Mouse (Mus musculus) hindbrain, embryonic 15.5 days (tissue): ENCODE data around the gene Hdhd3. TPM values are rescaled to one million over a fixed set of nuclear protein-coding genes. Genes with fewer than 3 reads are reported as not detected.
"Not testable (repeated sequence)": the region's sequence is repeated elsewhere in the genome, so short reads cannot be mapped to it uniquely, and the experiment has no call there.

Source experiments
- ATAC-seq: fragments of 200-750 bp; cut with Nextera tagmentation; 2 replicates; pipeline ENCODE4 v1.8.0; 2017; ENCODE audit warnings: low read depth, moderate number of reproducible peaks, moderate TSS enrichment; ENCODE audit not compliant: low FRiP score
- H3K27ac ChIP-seq: fragments of 300-500 bp; sonication (generic); replicated peaks from 2 replicates; pipeline ENCODE4 v1.5.1; 2015; ENCODE audit warnings: mild to moderate bottlenecking, inconsistent platforms
- H3K27me3 ChIP-seq: fragments of 300-500 bp; sonication (generic); 2 replicates; pipeline ENCODE4 v1.6.1; 2015; ENCODE audit warnings: control low read depth, inconsistent platforms
- H3K36me3 ChIP-seq: fragments of 300-500 bp; sonication (generic); 2 replicates; pipeline ENCODE4 v1.6.1; 2015; ENCODE audit warnings: control low read depth, inconsistent platforms
- H3K4me1 ChIP-seq: fragments of 300-500 bp; sonication (generic); replicated peaks from 2 replicates; pipeline ENCODE4 v1.6.1; 2015; ENCODE audit warnings: control low read depth, inconsistent platforms
- H3K4me2 ChIP-seq: fragments of 300-500 bp; sonication (generic); 2 replicates; pipeline ENCODE4 v1.6.1; 2015; ENCODE audit warnings: moderate library complexity, mild to moderate bottlenecking, inconsistent platforms
- H3K4me3 ChIP-seq: fragments of 300-500 bp; sonication (generic); 2 replicates; pipeline ENCODE4 v1.5.1; 2015; ENCODE audit warnings: mild to moderate bottlenecking, inconsistent platforms
- H3K9ac ChIP-seq: fragments of 300-500 bp; sonication (generic); 2 replicates; pipeline ENCODE4 v1.6.1; 2015; ENCODE audit warnings: inconsistent platforms
- H3K9me3 ChIP-seq: fragments of 300-500 bp; sonication (generic); 2 replicates; pipeline ENCODE4 v1.6.1; 2016; ENCODE audit warnings: control low read depth, inconsistent platforms
- WGBS: fragments of 180-500 bp; shearing (Covaris S2); methylation state at CpG from one replicate; pipeline ENCODE4 v1.1.7; 2015; 5-methylcytosine and 5-hydroxymethylcytosine counted together
- polyA plus RNA-seq: library from polyadenylated mRNA; unstranded; fragments of >200 nt; fragmentation: Nextera tagmentation; extraction: Ambion mirVana; gene quantifications from 2 replicates; pipeline ENCODE4 v1.2.1, GENCODE M21; 2015

The Hdhd3 gene
- polyA plus RNA-seq, 1 experiment from 2014 or later = 12.1 TPM

DNA sequence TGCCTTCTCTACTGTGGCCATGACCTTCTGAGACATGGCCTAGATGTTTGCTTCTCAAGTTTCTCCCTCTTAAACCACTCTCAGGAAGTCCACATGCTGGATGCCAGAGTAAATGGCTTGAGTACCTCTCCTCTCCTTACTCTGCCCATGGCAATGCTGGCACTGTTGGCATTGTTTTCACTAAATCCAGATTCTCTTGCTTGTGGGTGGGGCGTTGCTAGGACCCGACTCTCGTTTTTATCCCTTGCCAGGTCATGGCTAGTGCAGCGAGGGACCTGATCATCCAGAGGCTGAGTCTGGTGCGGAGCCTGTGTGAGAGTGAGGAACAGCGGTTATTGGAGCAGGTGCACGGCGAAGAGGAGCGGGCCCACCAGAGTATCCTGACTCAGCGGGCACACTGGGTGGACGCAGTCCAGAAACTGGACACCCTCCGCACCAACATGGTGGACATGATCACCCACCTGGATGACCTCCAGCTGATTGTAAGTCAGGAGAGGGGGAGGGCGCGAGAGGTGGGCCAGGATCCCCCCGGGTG lies 17.0 kb downstream of the Hdhd3 start:
- H3K36me3 ChIP-seq = no peaks in the 10 kb centered on the region
- no peak overlapping the region for H3K9ac ChIP-seq
- H3K27ac ChIP-seq = no peak overlapping the region
- H3K27me3 ChIP-seq = 0 out of 2 replicates have a peak, but pooled peaks cover 4% of the 10 kb centered on the region
- WGBS = 95% methylated on average over 15 of the region's 15 CpGs
- H3K4me1 ChIP-seq = no peaks in the 10 kb centered on the region
- H3K9me3 ChIP-seq = no peaks in the 10 kb centered on the region
- H3K4me2 ChIP-seq = no peak overlapping the region
- H3K4me3 ChIP-seq = no peak overlapping the region
- no peak for ATAC-seq

DNA sequence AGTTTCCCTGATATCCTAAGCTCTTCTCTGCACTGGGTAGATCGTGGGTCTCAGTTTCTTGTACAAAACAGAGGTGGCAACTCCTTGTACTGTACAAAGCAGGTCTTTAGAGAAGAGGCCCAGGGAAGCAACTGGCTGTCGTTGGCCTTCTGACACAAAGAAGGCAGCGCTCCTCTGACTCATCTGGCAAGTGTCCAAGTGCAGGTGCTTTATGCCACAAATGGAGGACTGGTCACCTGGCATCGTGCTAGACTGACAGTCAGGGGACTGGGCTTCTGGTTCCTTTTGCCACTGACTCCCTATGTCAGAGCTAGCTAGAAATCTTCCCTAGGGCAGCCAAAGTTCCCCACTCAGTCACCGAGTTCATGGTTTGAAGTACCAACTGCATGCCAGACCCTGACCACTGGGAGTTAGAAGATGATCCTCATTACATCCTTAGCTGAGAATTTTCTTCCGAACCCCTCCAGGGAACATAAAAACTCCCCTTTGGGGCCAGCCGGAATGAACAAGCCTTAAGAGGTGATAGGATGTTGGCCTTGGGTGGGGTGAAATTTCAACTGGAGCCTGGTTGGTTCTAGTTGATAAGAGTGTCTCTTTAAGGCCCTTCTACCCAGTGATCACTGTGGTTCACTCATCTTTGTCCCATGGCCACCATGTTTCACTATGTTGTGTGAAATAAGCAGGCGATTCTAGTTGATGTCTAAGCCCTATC lies 17.7 kb downstream of the Hdhd3 start:
- WGBS = 89% methylated on average over 8 of the region's 8 CpGs
- ATAC-seq = no peak
- Histone ChIP-seq H3K36me3 (no peaks in the 10 kb centered on the region), H3K4me3 (no peak overlapping the region), H3K4me2 (no peak overlapping the region), H3K27ac (no peak overlapping the region), H3K27me3 (0 out of 2 replicates have a peak, but pooled peaks cover 4% of the 10 kb centered on the region), H3K9me3 (no peaks in the 10 kb centered on the region), H3K4me1 (no peaks in the 10 kb centered on the region), H3K9ac (no peak overlapping the region)

GRCm38 (mm10) chr4:62484928-62485327 lies 18.3 kb downstream of the Hdhd3 start:
- Histone ChIP-seq H3K4me1 (peaks cover 3% of the 10 kb centered on the region), H3K27me3 (0 out of 2 replicates have a peak, but pooled peaks cover 4% of the 10 kb centered on the region), H3K4me3 (no peak overlapping the region), H3K9ac (no peak overlapping the region), H3K9me3 (no peaks in the 10 kb centered on the region), H3K36me3 (no peaks in the 10 kb centered on the region), H3K4me2 (no peak overlapping the region), H3K27ac (no peak overlapping the region)
- no peak for ATAC-seq
- 76% methylated on average over 3 of the region's 3 CpGs for WGBS

GRCm38 (mm10) chr4:62480709-62481605 lies 22.3 kb downstream of the Hdhd3 start:
- whole genome bisulfite sequencing = 47% methylated on average over 10 of the region's 10 CpGs
- Histone ChIP-seq H3K4me1 (peaks cover 11% of the 10 kb centered on the region), H3K4me3 (no peak overlapping the region), H3K27ac (no peak overlapping the region), H3K27me3 (peaks cover 24% of the 10 kb centered on the region), H3K9ac (no peak overlapping the region), H3K4me2 (no peak overlapping the region), H3K9me3 (no peaks in the 10 kb centered on the region), H3K36me3 (no peaks in the 10 kb centered on the region)
- no peak for ATAC-seq

DNA sequence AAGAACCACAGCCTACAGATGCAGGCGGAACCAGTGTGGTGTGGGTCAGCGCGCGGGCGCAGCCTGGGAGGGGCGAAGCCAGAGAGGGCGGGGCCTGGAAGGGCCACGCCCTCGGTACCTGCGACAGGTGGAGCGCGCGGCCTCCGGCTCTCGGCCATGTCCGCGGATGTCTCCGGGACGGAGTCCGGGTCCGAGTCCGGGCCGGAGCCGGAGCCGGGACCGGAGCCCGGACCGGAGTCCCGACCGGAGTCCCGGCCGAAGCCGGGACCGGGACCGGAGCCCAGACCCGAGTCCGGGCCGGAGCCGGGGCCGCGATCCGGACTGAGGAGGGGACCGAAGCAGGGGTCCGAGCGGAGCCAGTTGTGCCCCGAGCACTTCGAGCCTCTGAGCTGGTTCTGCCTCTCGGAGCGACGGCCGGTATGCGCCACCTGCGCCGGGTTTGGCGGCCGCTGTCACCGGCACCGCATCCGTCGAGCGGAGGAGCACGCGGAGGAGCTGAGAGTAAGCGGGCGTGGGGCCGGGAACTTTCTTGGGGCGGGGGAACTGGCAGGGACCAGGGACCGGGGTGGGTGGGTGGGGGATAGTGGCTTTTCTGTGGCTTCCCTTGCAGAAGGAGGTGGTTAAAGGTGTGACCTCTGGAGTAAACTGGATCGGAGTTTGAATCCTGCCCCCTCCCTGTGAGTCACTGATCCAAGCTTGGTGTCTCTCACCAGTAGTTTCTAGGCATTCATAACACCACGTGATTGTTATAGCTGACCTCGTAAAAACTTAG lies 23.1 kb downstream of the Hdhd3 start, which contains the start of gene Bspry:
TSS of gene Bspry (plus strand) at position 117 of the 772 bp plus-strand sequence.
- peak within 1 kb of the TSS; percentile 38; the same call in 1 of the 2 replicates for H3K9ac ChIP-seq
- no peaks in the 10 kb centered on the region for H3K36me3 ChIP-seq
- H3K4me2 ChIP-seq = peak within 1 kb of the TSS; percentile 78
- ATAC-seq = peak; percentile 89
- peaks cover 24% of the 10 kb centered on the region for H3K27me3 ChIP-seq
- H3K27ac ChIP-seq = no peak within 1 kb of the TSS
- H3K4me1 ChIP-seq = peaks cover 11% of the 10 kb centered on the region
- H3K4me3 ChIP-seq = peak within 1 kb of the TSS; percentile 49
- H3K9me3 ChIP-seq = no peaks in the 10 kb centered on the region
- WGBS = 3% methylated on average over 68 of the region's 71 CpGs

- not testable (repeated sequence) for H3K27ac ChIP-seq, H3K9me3 ChIP-seq, ATAC-seq, H3K36me3 ChIP-seq
- Histone ChIP-seq H3K4me2 (peak overlapping the region; percentile 78), H3K4me1 (peaks cover 11% of the 10 kb centered on the region), H3K27me3 (peaks cover 24% of the 10 kb centered on the region), H3K4me3 (peak overlapping the region; percentile 49), H3K9ac (peak overlapping the region; percentile 38; the same call in 1 of the 2 replicates)
- 14% methylated on average over 11 of the region's 11 CpGs for WGBS
Observed at GRCm38 (mm10) chr4:62479593-62479936, 23.7 kb downstream of the Hdhd3 start.

- Histone ChIP-seq H3K27me3 (peaks cover 24% of the 10 kb centered on the region), H3K27ac (no peak overlapping the region), H3K4me2 (no peak overlapping the region), H3K4me1 (peaks cover 11% of the 10 kb centered on the region), H3K36me3 (no peaks in the 10 kb centered on the region), H3K4me3 (no peak overlapping the region), H3K9ac (no peak overlapping the region), H3K9me3 (no peaks in the 10 kb centered on the region)
- ATAC-seq = no peak
- WGBS = 89% methylated on average over 6 of the region's 6 CpGs
Observed at GRCm38 (mm10) chr4:62477542-62478244, 25.6 kb downstream of the Hdhd3 start.

GRCm38 (mm10) chr4:62475793-62476192 lies 27.5 kb downstream of the Hdhd3 start:
- H3K4me1 ChIP-seq = peaks cover 11% of the 10 kb centered on the region
- no peak overlapping the region for H3K4me2 ChIP-seq
- no peak overlapping the region for H3K4me3 ChIP-seq
- 95% methylated on average over 6 of the region's 6 CpGs for WGBS
- ATAC-seq = no peak
- peaks cover 20% of the 10 kb centered on the region for H3K27me3 ChIP-seq
- H3K36me3 ChIP-seq = no peaks in the 10 kb centered on the region
- no peak overlapping the region for H3K9ac ChIP-seq
- H3K27ac ChIP-seq = no peak overlapping the region
- no peaks in the 10 kb centered on the region for H3K9me3 ChIP-seq

GRCm38 (mm10) chr4:62475131-62475530 lies 28.1 kb downstream of the Hdhd3 start:
- 79% methylated on average over 2 of the region's 2 CpGs for WGBS
- H3K27me3 ChIP-seq = peaks cover 20% of the 10 kb centered on the region
- no peak overlapping the region for H3K9ac ChIP-seq
- no peak overlapping the region for H3K27ac ChIP-seq
- no peak for ATAC-seq
- H3K36me3 ChIP-seq = no peaks in the 10 kb centered on the region
- no peak overlapping the region for H3K4me2 ChIP-seq
- H3K4me3 ChIP-seq = no peak overlapping the region
- no peaks in the 10 kb centered on the region for H3K9me3 ChIP-seq
- peaks cover 13% of the 10 kb centered on the region for H3K4me1 ChIP-seq

GRCm38 (mm10) chr4:62472071-62472470 lies 31.2 kb downstream of the Hdhd3 start:
- 93% methylated on average over 2 of the region's 2 CpGs for WGBS
- Histone ChIP-seq H3K36me3 (no peaks in the 10 kb centered on the region), H3K9ac (no peak overlapping the region), H3K9me3 (no peaks in the 10 kb centered on the region), H3K27ac (no peak overlapping the region), H3K27me3 (0 out of 2 replicates have a peak, but pooled peaks cover 2% of the 10 kb centered on the region), H3K4me2 (no peak overlapping the region), H3K4me1 (peaks cover 5% of the 10 kb centered on the region), H3K4me3 (no peak overlapping the region)
- no peak for ATAC-seq

GRCm38 (mm10) chr4:62470598-62471051 lies 32.6 kb downstream of the Hdhd3 start, which contains the start of gene Wdr31:
TSS of gene Wdr31 (minus strand) at chr4:62470896.
- ATAC-seq = peak; percentile 95
- 2% methylated on average over 30 of the region's 30 CpGs for WGBS

More at GRCm38 (mm10) chr4:62470598-62471051, 32.6 kb downstream of the Hdhd3 start, which contains the start of gene Wdr31:
- no peaks in the 10 kb centered on the region for H3K27me3 ChIP-seq
- H3K27ac ChIP-seq = peak within 1 kb of the TSS; percentile 60; the same call in 1 of the 2 replicates
- H3K4me3 ChIP-seq = peak within 1 kb of the TSS; percentile 62
- H3K4me2 ChIP-seq = peak within 1 kb of the TSS; percentile 65
- no peaks in the 10 kb centered on the region for H3K9me3 ChIP-seq
- no peaks in the 10 kb centered on the region for H3K36me3 ChIP-seq
- H3K9ac ChIP-seq = peak within 1 kb of the TSS; percentile 61
- peaks cover 5% of the 10 kb centered on the region for H3K4me1 ChIP-seq
